Mouse (Mus musculus) stomach, adult 2 months (tissue): Measurements from ENCODE around the gene Olfr1432. TPM values are rescaled to one million over a fixed set of nuclear protein-coding genes. Genes with fewer than 3 reads are reported as not detected.

ENCODE experiments used
- polyA plus RNA-seq: library from polyadenylated mRNA; depleted of rRNA; stranded (reverse); fragments of >200 nt; gene quantifications from 2 replicates; pipeline ENCODE4 v1.2.3, GENCODE M21; 2012; rRNA removed

Olfr1432 gene
- not detected in 2 replicates for polyA plus RNA-seq

DNA sequence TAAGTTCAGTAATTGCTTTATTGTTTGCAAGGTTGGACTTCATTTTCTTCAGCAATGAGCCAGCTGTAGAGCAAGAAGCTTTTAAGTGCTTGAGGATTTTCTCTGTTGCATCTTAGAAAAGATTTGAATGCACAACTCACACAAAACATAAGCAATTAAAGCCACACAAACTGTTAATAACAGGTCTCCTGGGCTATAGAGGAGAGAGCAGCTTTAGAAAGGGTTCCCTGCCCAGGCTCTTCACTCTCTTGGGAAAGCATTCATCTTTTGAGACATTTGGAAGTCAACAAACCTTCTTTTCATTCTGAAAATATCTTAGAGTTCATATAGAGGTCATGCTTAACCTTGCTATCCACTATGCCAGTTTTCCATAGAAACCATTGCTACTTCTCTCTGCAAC is at the start of gene Olfr1432:
TSS of gene Olfr1432 (minus strand) at position 101 of the 400 bp plus-strand sequence.

DNA sequence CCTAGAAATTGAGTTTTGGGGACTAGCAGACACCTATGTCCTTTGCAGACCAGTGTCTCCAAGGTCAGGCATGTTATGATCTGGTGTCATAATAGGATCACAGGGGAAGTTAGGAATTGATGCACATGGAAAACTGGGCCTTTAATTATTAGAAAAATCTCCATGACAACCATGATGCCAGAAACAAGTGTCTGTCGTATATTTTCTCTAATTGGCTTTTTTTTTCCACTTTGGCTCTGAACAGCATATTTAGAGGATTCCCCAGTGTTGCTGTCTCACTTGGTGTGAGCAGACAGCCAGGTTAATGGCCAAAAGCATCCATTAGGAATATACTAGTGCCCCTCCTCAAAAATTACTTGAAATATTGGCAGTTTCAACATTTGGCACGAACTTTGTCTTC is 47.2 kb upstream of the Olfr1432 start, which contains the start of gene Olfr1434:
TSS of gene Olfr1434 (plus strand) at position 301 of the 400 bp plus-strand sequence.

DNA sequence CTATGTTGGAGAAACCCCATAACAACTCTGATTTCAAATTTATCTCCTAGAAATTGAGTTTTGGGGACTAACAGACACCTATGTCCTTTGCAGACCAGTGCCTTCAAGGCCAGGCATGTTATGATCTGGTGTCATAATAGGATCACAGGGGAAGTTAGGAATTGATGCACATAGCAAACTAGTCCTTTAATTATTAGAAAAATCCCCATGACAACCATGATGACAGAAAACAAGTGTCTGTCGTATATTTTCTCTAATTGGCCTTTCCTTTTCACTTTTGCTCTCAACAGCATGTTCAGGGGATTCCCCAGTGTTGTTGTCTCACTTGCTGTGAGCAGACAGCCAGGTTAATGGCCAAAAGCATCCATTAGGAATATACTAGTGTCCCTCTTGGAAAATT is 28.3 kb upstream of the Olfr1432 start, which contains the start of gene Olfr235:
TSS of gene Olfr235 (plus strand) at position 301 of the 400 bp plus-strand sequence.

GRCm38 (mm10) chr19:12241559-12241958 is 9.2 kb upstream of the Olfr1432 start, which contains the start of gene Olfr262:
Gene Olfr262, minus strand, starts transcription at chr19:12241659.

GRCm38 (mm10) chr19:12200334-12200733 is 32.1 kb downstream of the Olfr1432 start, which contains the start of gene Olfr1431:
Gene Olfr1431, plus strand, starts transcription at chr19:12200634.

Other genes with a start within 250 kb of the Olfr1432 start
- gene Olfr1423, start 191.3 kb downstream of the Olfr1432 start, polyA plus RNA-seq = not detected in 2 replicates
- gene Olfr1424, start 169.9 kb downstream of the Olfr1432 start, polyA plus RNA-seq = not detected in 2 replicates
- gene Olfr1425, start 154.9 kb downstream of the Olfr1432 start, polyA plus RNA-seq = not detected in 2 replicates
- gene Olfr1426, start 140.6 kb downstream of the Olfr1432 start, polyA plus RNA-seq = not detected in 2 replicates
- not detected in 2 replicates for gene Olfr1427, start 129.3 kb downstream of the Olfr1432 start, polyA plus RNA-seq
- gene Olfr1428, start 116.7 kb downstream of the Olfr1432 start, polyA plus RNA-seq = not detected in 2 replicates
- gene Olfr76, start 109.4 kb downstream of the Olfr1432 start, polyA plus RNA-seq = not detected in 2 replicates
- not detected in 2 replicates for gene Olfr1555-ps1, start 62.5 kb downstream of the Olfr1432 start, polyA plus RNA-seq
- not detected in 2 replicates for gene Olfr1431, start 32.0 kb downstream of the Olfr1432 start, polyA plus RNA-seq
- not detected in 2 replicates for gene Olfr262, start 9.1 kb upstream of the Olfr1432 start, polyA plus RNA-seq
- not detected in 2 replicates for gene Olfr235, start 28.4 kb upstream of the Olfr1432 start, polyA plus RNA-seq
- not detected in 2 replicates for gene Olfr1434, start 47.3 kb upstream of the Olfr1432 start, polyA plus RNA-seq
- gene Olfr1436, start 66.5 kb upstream of the Olfr1432 start, polyA plus RNA-seq = not detected in 2 replicates
- gene Olfr1437, start 92.5 kb upstream of the Olfr1432 start, polyA plus RNA-seq = not detected in 2 replicates
- gene Olfr1438-ps1, start 103.3 kb upstream of the Olfr1432 start, polyA plus RNA-seq = not detected in 2 replicates
- gene Olfr1440, start 154.7 kb upstream of the Olfr1432 start, polyA plus RNA-seq = not detected in 2 replicates
- gene Olfr1441, start 184.8 kb upstream of the Olfr1432 start, polyA plus RNA-seq = not detected in 2 replicates
- gene Pfpl, start 195.3 kb upstream of the Olfr1432 start, polyA plus RNA-seq = not detected in 2 replicates
- 0.64 and 0.75 TPM in 2 replicates for gene Mpeg1, start 228.2 kb upstream of the Olfr1432 start, polyA plus RNA-seq